Mouse (Mus musculus) thymus, postnatal 0 days (tissue): ENCODE results near the gene Hmx3. TPM values are rescaled to one million over a fixed set of nuclear protein-coding genes. Genes with fewer than 3 reads are reported as not detected.

Experiments
- DNase-seq: peaks from one replicate; pipeline ENCODE4 v3.0.0-alpha.2; 2015; ENCODE audit warnings: low spot score
- polyA plus RNA-seq: library from polyadenylated mRNA; unstranded; fragments of >200 nt; fragmentation: Nextera tagmentation; extraction: Ambion mirVana; gene quantifications from 2 replicates; pipeline ENCODE4 v1.2.1, GENCODE M21; 2015

The Hmx3 gene
- polyA plus RNA-seq, 1 experiment from 2014 or later = not detected

- DNase-seq = no peak
Observed at GRCm38 (mm10) chr7:131556116-131556515, 13.4 kb downstream of the Hmx3 start.

GRCm38 (mm10) chr7:131556541-131557271 is 14.0 kb downstream of the Hmx3 start:
- DNase-seq = no peak

GRCm38 (mm10) chr7:131557751-131558150 is 15.1 kb downstream of the Hmx3 start:
- DNase-seq = no peak

- peak; percentile 96 for DNase-seq
Observed at GRCm38 (mm10) chr7:131559986-131560696, 17.5 kb downstream of the Hmx3 start, which contains the start of gene Bub3. TSS of gene Bub3 (plus strand) at chr7:131560222.

- DNase-seq = no peak
Observed at GRCm38 (mm10) chr7:131560697-131561042, 18.0 kb downstream of the Hmx3 start.

GRCm38 (mm10) chr7:131575246-131575645 is 32.6 kb downstream of the Hmx3 start:
- no peak for DNase-seq

GRCm38 (mm10) chr7:131582178-131582577 is 39.5 kb downstream of the Hmx3 start:
- DNase-seq = no peak

- no peak for DNase-seq
Observed at GRCm38 (mm10) chr7:131585551-131585950, 42.9 kb downstream of the Hmx3 start.

Other genes starting within 250 kb of the Hmx3 start
- gene Cuzd1, start 220.6 kb upstream of the Hmx3 start, polyA plus RNA-seq = 0.14 and 0.23 TPM in 2 replicates
- not detected in 2 replicates for gene Fam24b, start 213.4 kb upstream of the Hmx3 start, polyA plus RNA-seq
- gene Fam24a, start 209.0 kb upstream of the Hmx3 start, polyA plus RNA-seq = not detected in 2 replicates
- gene 2310057M21Rik, start 180.1 kb upstream of the Hmx3 start, polyA plus RNA-seq = 16.7 and 16.8 TPM in 2 replicates
- gene Pstk, start 171.7 kb upstream of the Hmx3 start, polyA plus RNA-seq = 45.6 and 51.3 TPM in 2 replicates
- gene Ikzf5, start 132.3 kb upstream of the Hmx3 start, polyA plus RNA-seq = 16.2 and 16.3 TPM in 2 replicates
- 37.3 and 37.8 TPM in 2 replicates for gene Acadsb, start 132.3 kb upstream of the Hmx3 start, polyA plus RNA-seq
- gene Hmx2, start 5.9 kb downstream of the Hmx3 start, polyA plus RNA-seq = 0.08 TPM in 1 of 2 replicates, not detected in the other
- gene Bub3, start 17.4 kb downstream of the Hmx3 start, polyA plus RNA-seq = 273 and 284 TPM in 2 replicates